Mouse (Mus musculus): ENCODE results near the gene Sdhd. TPM values are rescaled to one million over a fixed set of nuclear protein-coding genes. Genes with fewer than 3 reads are reported as not detected.

The Sdhd gene
- polyA plus RNA-seq, 1 experiment from 2014 or later: 209 TPM

GRCm38 (mm10) chr9:50552206-50552605 lies 51.4 kb downstream of the Sdhd start:
- Histone ChIP-seq H3K4me3 (replicated peaks) (no peak overlapping the region), H3K27me3 (no peaks in the 10 kb centered on the region), H3K9ac (replicated peaks) (no peak overlapping the region), H3K27ac (no peak overlapping the region), H3K9me3 (no peaks in the 10 kb centered on the region), H3K36me3 (no peaks in the 10 kb centered on the region), H3K4me1 (replicated peaks) (peaks cover 20% of the 10 kb centered on the region), H3K4me2 (replicated peaks) (no peak overlapping the region)
- ATAC-seq: no peak
- 87% methylated on average over 5 of the region's 5 CpGs for WGBS

GRCm38 (mm10) chr9:50548936-50549335 lies 54.7 kb downstream of the Sdhd start:
- WGBS: 91% methylated on average over 4 of the region's 4 CpGs
- H3K4me2 ChIP-seq (replicated peaks): no peak overlapping the region
- peaks cover 5% of the 10 kb centered on the region for H3K4me1 ChIP-seq (replicated peaks)
- no peak overlapping the region for H3K9ac ChIP-seq (replicated peaks)
- no peak for ATAC-seq
- no peaks in the 10 kb centered on the region for H3K36me3 ChIP-seq
- no peak overlapping the region for H3K27ac ChIP-seq
- H3K9me3 ChIP-seq: no peaks in the 10 kb centered on the region
- H3K4me3 ChIP-seq (replicated peaks): no peak overlapping the region
- no peaks in the 10 kb centered on the region for H3K27me3 ChIP-seq

GRCm38 (mm10) chr9:50547859-50548478 lies 55.6 kb downstream of the Sdhd start:
- H3K27ac ChIP-seq: no peak overlapping the region
- ATAC-seq: no peak
- whole genome bisulfite sequencing: 63% methylated on average over 5 of the region's 5 CpGs
- no peak overlapping the region for H3K4me3 ChIP-seq (replicated peaks)
- no peaks in the 10 kb centered on the region for H3K4me1 ChIP-seq (replicated peaks)
- H3K27me3 ChIP-seq: no peaks in the 10 kb centered on the region
- H3K9ac ChIP-seq (replicated peaks): no peak overlapping the region
- H3K9me3 ChIP-seq: no peaks in the 10 kb centered on the region
- no peaks in the 10 kb centered on the region for H3K36me3 ChIP-seq
- no peak overlapping the region for H3K4me2 ChIP-seq (replicated peaks)

Other genes with a start within 250 kb of the Sdhd start
- 0.43 and 0.58 TPM in 2 replicates for gene Plet1, start 109.3 kb downstream of the Sdhd start, polyA plus RNA-seq (2015; fragmentation: Nextera tagmentation; extraction: Ambion mirVana)
- 115 and 123 TPM in 2 replicates for gene Pts, start 75.1 kb downstream of the Sdhd start, polyA plus RNA-seq (2015; fragmentation: Nextera tagmentation; extraction: Ambion mirVana)
- 27.3 and 29.4 TPM in 2 replicates for gene Il18, start 49.0 kb downstream of the Sdhd start, polyA plus RNA-seq (2015; fragmentation: Nextera tagmentation; extraction: Ambion mirVana)
- 0.28 and 0.34 TPM in 2 replicates for gene Bco2, start 48.6 kb downstream of the Sdhd start, polyA plus RNA-seq (2015; fragmentation: Nextera tagmentation; extraction: Ambion mirVana)
- gene Tex12, start 42.5 kb downstream of the Sdhd start, polyA plus RNA-seq (2015; fragmentation: Nextera tagmentation; extraction: Ambion mirVana): 0.32 and 0.50 TPM in 2 replicates
- 386 and 397 TPM in 2 replicates for gene Timm8b, start 98 bp upstream of the Sdhd start, polyA plus RNA-seq (2015; fragmentation: Nextera tagmentation; extraction: Ambion mirVana)
- gene Pih1d2, start 13.5 kb upstream of the Sdhd start, polyA plus RNA-seq (2015; fragmentation: Nextera tagmentation; extraction: Ambion mirVana): 5.5 and 6.5 TPM in 2 replicates
- gene Nkapd1, start 13.7 kb upstream of the Sdhd start, polyA plus RNA-seq (2015; fragmentation: Nextera tagmentation; extraction: Ambion mirVana): 23.5 and 23.8 TPM in 2 replicates
- 40.9 and 42.1 TPM in 2 replicates for gene Dlat, start 56.0 kb upstream of the Sdhd start, polyA plus RNA-seq (2015; fragmentation: Nextera tagmentation; extraction: Ambion mirVana)
- gene Dixdc1, start 135.7 kb upstream of the Sdhd start, polyA plus RNA-seq (2015; fragmentation: Nextera tagmentation; extraction: Ambion mirVana): 33.4 and 36.6 TPM in 2 replicates
- gene 2310030G06Rik, start 142.7 kb upstream of the Sdhd start, polyA plus RNA-seq (2015; fragmentation: Nextera tagmentation; extraction: Ambion mirVana): 0.50 and 1.1 TPM in 2 replicates
- 3.5 and 4.0 TPM in 2 replicates for gene Cryab, start 147.5 kb upstream of the Sdhd start, polyA plus RNA-seq (2015; fragmentation: Nextera tagmentation; extraction: Ambion mirVana)
- gene Hspb2, start 148.5 kb upstream of the Sdhd start, polyA plus RNA-seq (2015; fragmentation: Nextera tagmentation; extraction: Ambion mirVana): 0.42 and 0.54 TPM in 2 replicates
- 11.5 and 14.3 TPM in 2 replicates for gene Fdxacb1, start 164.4 kb upstream of the Sdhd start, polyA plus RNA-seq (2015; fragmentation: Nextera tagmentation; extraction: Ambion mirVana)
- 51.6 and 53.5 TPM in 2 replicates for gene Alg9, start 171.2 kb upstream of the Sdhd start, polyA plus RNA-seq (2015; fragmentation: Nextera tagmentation; extraction: Ambion mirVana)
- gene 1110032A03Rik, start 171.7 kb upstream of the Sdhd start, polyA plus RNA-seq (2015; fragmentation: Nextera tagmentation; extraction: Ambion mirVana): 59.9 and 61.7 TPM in 2 replicates
- gene Ppp2r1b, start 241.5 kb upstream of the Sdhd start, polyA plus RNA-seq (2015; fragmentation: Nextera tagmentation; extraction: Ambion mirVana): 56.1 and 58.0 TPM in 2 replicates